8 mouse cellular contexts compared by ENCODE assay signal in genomic region chr10:126900821-126901487, GRCm38 (mm10). TPM values are rescaled to one million over a fixed set of nuclear protein-coding genes. Genes with fewer than 3 reads are reported as not detected.
DNase-seq lines count a peak whose midpoint lies in the region; ATAC-seq lines count a peak whose summit lies in the region.

Atp23 (minus strand) TSS chr10:126901355.

- H3K36me3 ChIP-seq in intestine, embryonic 14.5 days (ENCODE audit: control insufficient read depth, insufficient read depth, low read length), result peaks cover 14% of the 10 kb centered on the region; the same call in 1 of the 2 replicates

- H3K27me3 ChIP-seq in intestine, embryonic 14.5 days (replicated peaks; ENCODE audit: control insufficient read depth, insufficient read depth, low read length), result no peaks in the 10 kb centered on the region

- peak; percentile 87 for ATAC-seq in intestine, embryonic 14.5 days (replicated peaks; ENCODE audit: low FRiP score, low TSS enrichment, low read depth)
- peak; percentile 79 for ATAC-seq in megakaryocyte progenitor cell, adult 5-6 weeks (replicated peaks; ENCODE audit: poor library complexity)

- H3K9me3 ChIP-seq in intestine, embryonic 14.5 days (ENCODE audit: control insufficient read depth, low read length), result no peaks in the 10 kb centered on the region

- peaks cover 6% of the 10 kb centered on the region; the same call in 1 of the 2 replicates for H3K4me1 ChIP-seq in intestine, embryonic 14.5 days (replicated peaks; ENCODE audit: control insufficient read depth, insufficient read depth, low read length)

- under 1% methylated on average over 56 of the region's 56 CpGs for WGBS in intestine, embryonic 14.5 days

- H3K27ac ChIP-seq in intestine, embryonic 14.5 days (ENCODE audit: low read depth), result peak within 1 kb of the TSS; percentile 57

- peak within 1 kb of the TSS; percentile 74 for H3K4me3 ChIP-seq in intestine, embryonic 14.5 days (ENCODE audit: low read depth, low read length)

- peak within 1 kb of the TSS; percentile 98 for H3K4me2 ChIP-seq in intestine, embryonic 14.5 days (ENCODE audit: low read length)

- peak within 1 kb of the TSS; percentile 71 for H3K9ac ChIP-seq in intestine, embryonic 14.5 days (ENCODE audit: low read length)

- peak; percentile 97 for DNase-seq in adrenal gland, adult 18-20 months (ENCODE audit: low spot score in 2 of 2)
- DNase-seq in embryo, embryonic 11 days, result peak; percentile 92
- peak; percentile 90 for DNase-seq in gastrocnemius, postnatal 25 days
- DNase-seq in intestine, embryonic 14.5 days (ENCODE audit: low spot score), result peak; percentile 98
- peak; percentile 84 to 92 for DNase-seq in left cerebral cortex, postnatal 10 days (ENCODE audit: extremely low spot score in 1 of 2, low spot score in 2 of 2)
- peak; percentile 91 to 93 for DNase-seq in right cerebral cortex, postnatal 10 days (ENCODE audit: low spot score in 2 of 2)
- DNase-seq in urinary bladder, postnatal 14 days (ENCODE audit: low spot score), result peak; percentile 96

- intact Hi-C loops in left cerebral cortex, postnatal 10 days (cut with DNase I), result no loop called here

RNA-seq across cellular contexts. Expression of gene Atp23, which starts in this region (rescaled TPM):
- 1 to 10 TPM; 4.6 to 5.5 TPM for total RNA-seq in adrenal gland, adult 18-20 months (2021)
- 1 to 10 TPM; 2.5 to 2.6 TPM for total RNA-seq in gastrocnemius, postnatal 25 days (2021)
- polyA plus RNA-seq in intestine, embryonic 14.5 days (2014; fragmentation: Nextera tagmentation; extraction: Ambion mirVana), result 21.8 and 22.9 TPM in 2 replicates
- total RNA-seq in left cerebral cortex, postnatal 10 days (2021), result 10 to 100 TPM in 1 of 2 experiments, 1 to 10 TPM in 1; 8.6 to 10.2 TPM
- 25.1 and 30.4 TPM in 2 replicates for total RNA-seq in megakaryocyte progenitor cell, adult 5-6 weeks (2015)
- 10.3 and 11.1 TPM in 2 replicates for total RNA-seq in megakaryocyte progenitor cell, adult 5-6 weeks (2017)

Comparison
In these comparisons a context has a peak if more than half of its experiments do, and no peak if none do; other contexts are left out.
1. Peak in every context shown above with its lines: DNase-seq, ATAC-seq, H3K4me3 ChIP-seq and H3K27ac ChIP-seq.